Mouse (Mus musculus) WW6 (cell line): ENCODE measurements at regions not wholly inside any gene's neighbourhood (a gene's known extent, or its start where the extent isn't known, plus 50 kb on each side); places are given as distances from the start of the nearest gene placed in this dataset.

Source experiments
- DNase-seq: peaks from one replicate; pipeline ENCODE4 v3.0.0-alpha.2; 2013; ENCODE audit warnings: low read depth, low spot score

DNA sequence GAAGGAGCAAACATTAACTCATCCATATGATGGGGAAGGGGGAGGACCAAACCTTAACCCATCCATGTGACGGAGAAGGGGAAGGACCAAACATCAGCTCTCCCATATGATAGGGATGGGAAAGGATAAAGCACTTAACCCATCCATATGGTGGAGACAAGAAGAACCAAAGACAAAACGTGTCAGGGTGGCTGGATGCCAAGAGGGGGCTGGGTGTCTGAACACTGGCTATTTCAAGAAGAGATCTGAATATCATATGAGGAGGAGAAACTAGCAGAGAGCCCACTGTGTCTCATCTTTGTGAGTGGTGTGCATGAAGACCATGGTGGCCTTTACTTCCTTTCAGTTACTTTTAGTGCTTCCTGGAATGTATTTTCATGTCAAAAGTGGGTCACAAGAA is 207.0 kb downstream of the Rplp1 start:
- no peak for DNase-seq

DNA sequence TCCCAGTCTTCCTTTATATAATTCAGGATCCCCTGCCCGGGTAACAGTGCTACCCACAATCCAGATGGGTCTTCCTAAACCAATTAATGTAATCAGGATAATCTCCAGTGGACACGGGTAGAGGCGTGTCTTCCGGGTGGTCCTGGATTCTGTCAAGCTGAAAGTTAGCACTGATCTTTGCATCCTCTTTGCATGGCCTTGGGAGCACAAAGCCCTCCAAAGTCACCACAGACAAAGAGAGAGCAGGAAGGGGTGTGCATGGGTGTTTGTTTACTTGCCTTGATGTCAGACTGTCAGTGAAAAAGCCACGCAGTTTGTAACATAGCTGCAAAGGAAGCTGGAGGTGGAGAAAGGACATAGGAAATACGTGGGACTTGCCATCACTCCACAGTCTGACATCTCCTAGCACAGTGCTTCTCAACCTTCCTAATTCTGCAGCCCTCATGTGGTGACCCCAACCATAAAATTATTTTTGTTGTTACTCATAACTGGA is 208.0 kb downstream of the Rplp1 start:
- DNase-seq, result no peak

DNA sequence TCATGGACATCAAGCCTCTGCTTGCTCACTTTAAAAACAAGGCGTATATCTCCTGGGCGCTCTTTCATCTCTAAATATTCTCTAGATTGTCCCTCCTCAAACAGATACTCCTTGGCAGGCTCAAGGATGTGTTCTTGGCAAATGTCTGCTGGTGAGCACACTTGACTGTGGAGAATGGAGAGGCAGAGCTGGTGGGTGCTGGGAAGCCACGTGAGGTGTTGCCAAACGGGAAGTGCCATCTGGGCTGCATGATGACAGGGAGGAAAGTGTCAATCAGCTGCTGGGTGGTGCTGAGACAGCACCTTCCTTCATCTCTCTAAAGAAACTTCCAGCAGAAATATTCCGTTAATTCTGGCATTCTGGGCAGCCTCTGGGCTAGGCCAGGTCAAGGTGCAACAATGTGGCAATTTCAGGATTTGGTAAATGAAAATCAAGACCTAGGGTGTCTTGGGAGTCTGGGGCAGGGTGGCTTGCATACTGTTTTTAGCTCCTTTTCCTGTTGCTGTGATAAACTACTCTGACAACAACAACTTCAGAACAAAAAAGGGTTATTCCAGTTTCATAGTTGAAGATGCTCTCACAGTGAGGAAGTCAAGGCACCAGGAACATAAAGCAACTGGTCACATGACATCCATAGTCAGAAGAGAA is 208.6 kb downstream of the Rplp1 start:
- no peak for DNase-seq

DNA sequence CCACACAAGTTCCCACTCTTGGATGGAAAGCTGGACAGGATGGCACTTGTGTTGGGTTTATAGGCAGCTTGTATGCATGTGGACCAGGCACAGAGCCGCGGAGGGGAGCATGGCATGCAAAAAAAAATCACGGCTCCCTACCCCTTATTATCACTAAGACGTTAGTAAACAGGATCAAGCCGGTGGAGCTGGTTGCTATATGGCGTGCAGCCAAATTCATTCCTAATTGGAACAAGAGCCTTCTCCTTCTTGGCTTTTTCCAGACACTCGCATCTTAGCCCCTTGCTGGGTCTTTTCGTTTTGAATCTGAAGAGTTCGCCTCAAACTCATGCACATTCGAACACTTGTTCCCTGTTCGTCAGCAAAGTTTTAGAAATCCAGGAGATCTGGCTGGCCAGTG is 211.0 kb downstream of the Rplp1 start:
- no peak for DNase-seq

DNA sequence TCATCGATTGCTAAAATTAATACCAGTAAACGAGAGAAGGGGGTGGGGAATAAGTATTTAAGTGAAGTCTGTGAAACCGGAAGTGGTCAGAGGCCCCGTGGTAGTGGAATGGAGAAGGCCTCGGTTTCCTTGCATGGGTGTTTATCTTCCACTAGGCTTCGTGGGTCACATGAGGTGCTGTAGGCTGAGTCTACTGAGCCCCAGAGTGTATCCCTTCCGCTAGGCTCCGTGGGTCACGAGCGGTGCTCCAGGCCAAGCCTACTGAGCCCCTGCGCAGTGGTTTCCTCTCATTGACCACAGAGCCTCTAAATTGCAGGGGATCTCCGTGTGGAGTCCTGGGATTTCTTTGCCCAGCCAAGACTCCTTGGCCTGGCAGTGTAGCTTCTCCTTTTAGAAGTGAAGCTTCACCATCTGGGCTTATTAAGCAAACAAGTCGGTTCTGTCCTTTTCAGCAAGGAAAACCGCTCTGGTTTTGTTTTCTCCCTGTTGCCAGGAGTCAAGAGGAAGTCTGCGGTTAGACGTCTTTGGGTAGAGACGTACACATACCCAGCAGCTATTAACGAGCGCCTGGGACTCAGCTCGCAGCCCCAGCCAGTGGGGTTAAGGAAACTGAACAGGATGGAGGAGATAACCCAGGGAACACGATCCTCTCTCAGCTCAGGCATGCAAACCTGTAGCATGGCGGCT is 211.9 kb downstream of the Rplp1 start:
- no peak for DNase-seq

DNA sequence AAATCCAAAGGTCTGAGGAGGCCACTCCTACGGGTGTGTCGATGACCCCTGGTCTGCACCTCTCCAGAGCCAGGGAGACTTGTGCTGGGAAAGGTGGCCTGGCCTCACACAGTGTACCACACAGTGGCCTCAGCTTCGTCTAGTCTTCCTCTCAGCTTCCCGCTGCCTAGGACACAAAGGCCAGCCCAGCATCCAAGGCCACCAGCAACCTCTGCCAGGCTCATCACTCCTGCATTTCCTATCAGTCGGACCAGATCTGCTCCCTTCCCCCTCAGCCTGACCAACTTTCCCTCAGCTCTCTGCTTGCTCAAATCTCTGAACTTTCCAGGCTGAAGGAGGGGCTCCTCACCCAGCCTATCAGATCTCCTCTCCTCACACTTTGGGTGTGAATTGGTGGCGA is 213.8 kb downstream of the Rplp1 start:
- no peak for DNase-seq

DNA sequence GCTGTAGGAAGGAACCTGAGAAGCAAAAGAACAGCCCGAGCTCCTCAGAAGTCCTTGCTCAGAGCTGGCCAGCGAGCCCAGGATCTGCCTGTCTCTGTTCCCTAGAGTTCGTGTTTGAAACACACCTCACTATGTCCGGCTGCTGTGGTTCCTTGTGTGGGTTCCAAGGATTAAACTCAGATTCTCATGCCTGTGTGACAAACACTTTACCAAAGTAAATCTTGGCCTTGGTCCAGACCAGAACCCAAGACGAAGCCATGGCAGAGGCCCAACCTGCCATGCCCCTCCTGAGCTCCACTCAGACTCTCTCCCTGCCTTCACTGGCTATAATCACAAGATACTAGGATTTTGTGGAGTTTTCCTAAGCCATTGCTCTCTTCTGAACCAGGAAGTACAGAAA is 214.7 kb downstream of the Rplp1 start:
- no peak for DNase-seq

DNA sequence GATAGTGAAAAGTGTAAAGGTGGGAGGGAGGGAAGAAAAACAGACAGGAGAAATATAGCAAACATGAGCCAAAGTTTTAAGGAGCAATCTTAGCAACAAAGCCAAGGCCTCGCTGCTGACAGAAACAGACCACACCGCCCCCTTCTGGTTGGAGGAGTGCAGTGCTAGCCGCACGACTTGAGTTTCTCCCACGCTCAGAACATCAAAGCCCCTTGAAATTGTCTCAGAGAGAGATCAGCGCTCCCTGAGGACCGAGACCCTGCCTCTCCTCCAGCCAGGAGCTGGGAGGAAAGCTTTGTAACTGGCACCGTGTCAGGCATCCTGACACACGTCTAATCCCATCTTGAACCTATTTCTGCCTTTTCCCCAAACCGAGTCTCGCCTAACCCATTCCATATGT is 216.4 kb downstream of the Rplp1 start:
- peak; percentile 42 for DNase-seq

DNA sequence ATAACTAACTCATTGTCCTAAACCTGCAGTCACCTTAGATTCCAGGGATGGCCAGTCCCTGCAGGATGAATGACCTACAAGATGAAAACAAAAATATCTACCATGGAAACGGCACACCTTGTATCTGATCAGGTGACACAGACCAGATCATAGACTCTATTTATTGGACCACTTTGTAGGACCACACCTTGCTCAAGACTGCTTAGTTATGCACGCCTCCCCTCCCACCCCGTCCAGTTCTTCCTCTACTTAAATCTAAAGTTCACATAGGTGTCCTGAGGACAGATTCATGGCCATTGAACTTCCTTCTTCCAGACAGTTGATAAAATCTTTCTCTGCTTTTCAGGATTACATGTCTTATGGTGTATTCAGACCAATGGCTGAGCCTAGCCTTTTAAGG is 217.5 kb downstream of the Rplp1 start:
- DNase-seq, result no peak

DNA sequence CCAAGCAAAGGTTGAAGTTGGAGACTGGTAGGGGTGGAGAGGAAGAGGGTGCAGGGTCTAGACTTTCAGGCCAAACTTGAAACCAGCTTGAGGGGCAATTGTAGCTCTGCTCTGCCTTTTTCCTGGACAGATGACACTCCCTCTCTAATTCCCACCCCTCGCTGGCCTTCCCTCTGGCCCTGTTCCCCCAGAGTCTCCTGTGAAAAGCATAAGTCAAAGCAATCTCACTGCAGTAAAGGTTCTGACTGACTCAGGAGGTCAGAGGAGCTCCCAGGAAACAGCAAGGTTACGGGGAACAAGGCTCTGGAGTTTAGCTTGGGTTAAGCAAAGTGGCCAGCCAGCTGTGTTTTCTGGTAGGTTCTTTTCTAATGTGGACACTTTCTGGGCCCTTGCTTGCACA is 218.5 kb downstream of the Rplp1 start:
- DNase-seq, result no peak

DNA sequence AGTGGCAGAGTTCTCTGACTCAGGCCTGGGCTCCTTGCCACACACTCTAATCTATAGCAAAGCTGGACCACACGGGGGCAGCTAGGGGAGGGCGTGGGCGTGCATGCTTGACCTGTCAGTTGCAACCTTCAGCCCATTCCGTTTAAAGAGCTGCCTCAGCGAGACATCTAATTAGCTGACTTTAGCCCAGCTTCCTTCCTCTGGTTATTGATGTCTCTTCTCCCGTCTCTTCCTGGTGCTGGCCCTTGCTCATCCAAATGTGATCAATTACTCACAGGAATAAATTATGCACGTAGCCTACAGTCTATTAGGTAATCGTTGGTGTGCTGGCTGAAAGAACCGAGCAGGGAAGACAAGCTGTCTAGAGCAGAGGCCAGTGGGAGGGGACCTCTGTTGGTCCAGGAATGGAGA is 219.0 kb downstream of the Rplp1 start:
- DNase-seq, result no peak

DNA sequence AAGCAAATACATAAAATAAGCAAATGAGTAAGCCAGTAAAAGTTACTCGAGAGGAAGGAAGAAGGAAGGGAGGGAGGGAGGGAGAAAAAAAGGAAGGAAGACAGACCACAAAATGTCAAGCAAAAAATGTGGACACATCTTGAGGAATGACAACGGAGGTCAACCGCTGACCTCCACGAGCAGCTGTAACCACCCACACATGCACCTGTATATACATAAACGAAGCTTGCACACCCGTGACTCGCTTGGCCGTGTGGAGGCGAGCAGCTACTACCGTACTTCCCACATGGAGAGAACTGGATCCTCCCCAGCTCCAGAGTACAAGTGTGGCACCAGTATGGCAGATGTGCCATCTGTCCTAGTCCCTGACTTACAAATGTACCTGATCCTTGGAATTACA is 220.1 kb downstream of the Rplp1 start:
- DNase-seq, result no peak

DNA sequence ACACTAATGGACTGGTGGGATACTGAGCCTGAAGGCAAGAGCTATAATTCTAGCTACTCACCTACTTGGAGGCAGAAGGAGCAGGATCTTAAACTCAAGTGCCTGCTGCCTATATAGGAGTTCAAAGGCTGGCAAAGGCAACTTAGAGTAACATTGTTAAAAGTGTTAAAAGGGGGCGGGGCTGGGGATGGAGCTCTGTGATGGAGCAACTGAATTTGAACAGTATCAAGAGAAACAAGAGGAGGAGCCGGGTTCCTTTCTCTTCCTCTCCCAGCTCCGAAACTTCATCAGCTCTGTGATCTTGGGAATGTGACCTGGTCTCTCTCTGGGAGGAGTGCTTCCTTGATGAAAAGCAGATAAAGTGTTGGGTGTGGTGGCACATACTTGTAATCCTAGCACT is 223.6 kb downstream of the Rplp1 start:
- DNase-seq, result no peak

DNA sequence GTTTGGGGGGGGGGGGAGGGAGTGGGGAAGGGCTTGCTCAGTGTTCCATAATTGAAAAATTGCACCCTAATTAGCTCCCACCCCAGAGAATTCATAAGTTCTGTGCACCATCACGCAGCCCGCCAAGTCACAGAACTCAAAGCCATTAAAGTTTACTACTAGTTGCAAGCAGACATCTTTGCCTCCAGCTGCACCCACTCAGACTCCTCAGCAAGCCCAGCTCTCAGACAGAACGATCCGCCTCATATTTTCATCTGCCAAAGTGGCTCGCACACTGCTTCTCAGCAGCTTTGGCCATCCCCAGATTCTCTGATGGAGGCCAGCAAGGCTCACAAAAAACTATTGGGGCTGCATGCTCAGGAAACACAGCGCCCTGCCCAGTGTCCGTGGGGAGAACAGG is 224.4 kb downstream of the Rplp1 start:
- no peak for DNase-seq

DNA sequence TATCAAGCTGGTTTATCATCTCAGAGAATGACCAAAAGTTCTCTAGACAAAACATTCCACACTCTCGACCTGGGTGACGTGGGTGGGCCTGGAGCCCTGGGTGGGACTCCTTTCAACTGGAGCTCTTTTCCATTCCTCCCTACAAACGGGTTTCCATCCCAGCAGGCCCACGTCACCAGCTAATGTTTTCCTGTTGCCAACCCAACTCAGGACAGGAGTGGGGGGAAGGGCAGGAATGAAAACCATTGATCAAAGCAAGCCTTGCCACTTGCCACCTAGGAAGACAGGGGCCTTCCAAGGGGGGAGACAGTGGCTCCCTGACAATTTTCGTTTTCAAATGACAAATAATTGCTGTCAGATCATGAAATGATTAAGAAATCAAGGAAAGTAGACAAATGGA is 224.8 kb downstream of the Rplp1 start:
- no peak for DNase-seq

DNA sequence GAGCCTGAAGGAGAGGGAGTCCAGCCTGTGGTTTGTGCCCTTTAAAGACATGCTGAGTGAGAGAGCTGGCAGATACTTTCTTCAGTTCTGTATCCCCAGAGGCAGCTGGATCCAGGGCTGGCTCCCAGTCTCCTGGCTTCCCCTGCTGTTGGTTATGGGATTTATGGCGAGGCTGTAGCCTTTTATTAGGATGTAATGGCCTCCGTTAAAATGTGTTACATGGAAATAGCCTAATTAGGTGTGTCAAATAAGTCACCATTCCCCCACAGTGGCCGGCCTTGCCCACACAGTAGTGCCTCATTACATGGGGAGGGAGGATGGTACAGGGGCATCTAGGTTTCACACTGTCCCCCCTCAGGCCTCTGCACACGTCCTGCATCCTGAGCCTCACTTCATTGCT is 230.8 kb downstream of the Rplp1 start:
- DNase-seq, result no peak

DNA sequence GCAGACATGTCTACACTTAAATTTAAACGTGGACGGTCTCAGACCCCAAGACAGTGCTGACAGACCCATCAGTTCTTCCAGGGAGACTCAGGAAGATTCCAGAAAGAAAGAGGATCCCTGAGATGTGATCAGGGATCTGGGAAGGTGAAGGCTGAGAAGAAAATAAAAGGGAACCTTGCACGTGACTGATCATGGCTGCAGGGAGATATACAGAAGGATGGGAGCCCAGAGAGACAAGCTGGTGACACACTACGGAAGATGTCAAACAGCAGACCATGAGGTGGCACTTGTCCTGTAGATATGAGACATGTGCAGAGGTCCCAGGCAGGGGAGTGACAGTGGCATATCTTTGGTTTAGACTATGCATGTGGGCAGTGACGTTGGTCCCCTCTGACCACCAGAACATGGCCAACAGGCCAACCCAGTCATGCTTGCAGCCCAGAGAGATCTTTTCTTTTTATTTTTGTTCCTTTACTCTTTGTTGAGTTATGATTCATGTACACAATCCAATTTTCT is 231.5 kb downstream of the Rplp1 start:
- DNase-seq, result no peak

DNA sequence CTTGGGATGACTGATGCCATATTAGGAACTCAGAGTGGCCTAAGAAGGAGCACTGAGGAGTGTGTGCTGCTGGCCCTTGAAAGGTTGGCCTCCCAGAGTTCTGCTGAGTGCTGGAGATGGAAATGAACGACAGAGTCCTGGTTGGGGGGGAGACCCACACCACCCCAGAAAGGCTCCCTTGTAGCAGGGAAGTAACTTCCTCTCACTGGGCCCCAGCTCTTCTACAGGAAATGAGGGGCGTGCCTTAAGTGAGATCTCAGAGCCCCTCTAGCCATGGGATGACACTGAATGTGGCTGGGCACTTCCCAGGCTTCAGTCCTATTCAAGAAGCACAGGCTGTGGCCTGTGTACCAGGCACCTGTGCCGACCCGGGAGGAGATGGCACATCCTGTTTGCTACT is 232.0 kb downstream of the Rplp1 start:
- no peak for DNase-seq

DNA sequence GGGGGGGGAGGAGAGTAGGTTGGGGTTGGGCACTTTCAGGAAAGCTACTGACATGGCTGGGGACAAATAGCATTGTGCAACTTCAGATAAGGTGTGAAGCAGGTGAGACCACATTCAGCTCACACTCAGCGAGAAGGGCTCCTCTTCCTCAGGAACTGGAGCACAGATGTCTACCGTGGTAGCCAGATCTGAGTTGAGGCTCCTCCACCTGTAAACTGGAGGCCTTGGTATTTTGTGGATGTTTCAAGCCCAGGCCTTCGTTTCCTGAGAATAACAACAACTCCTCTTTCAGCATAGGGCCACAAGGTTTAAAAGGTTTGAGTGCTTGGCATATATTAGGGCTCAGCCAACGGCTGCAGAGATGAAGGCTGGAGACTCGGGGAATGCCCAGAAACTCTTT is 232.9 kb downstream of the Rplp1 start:
- no peak for DNase-seq

DNA sequence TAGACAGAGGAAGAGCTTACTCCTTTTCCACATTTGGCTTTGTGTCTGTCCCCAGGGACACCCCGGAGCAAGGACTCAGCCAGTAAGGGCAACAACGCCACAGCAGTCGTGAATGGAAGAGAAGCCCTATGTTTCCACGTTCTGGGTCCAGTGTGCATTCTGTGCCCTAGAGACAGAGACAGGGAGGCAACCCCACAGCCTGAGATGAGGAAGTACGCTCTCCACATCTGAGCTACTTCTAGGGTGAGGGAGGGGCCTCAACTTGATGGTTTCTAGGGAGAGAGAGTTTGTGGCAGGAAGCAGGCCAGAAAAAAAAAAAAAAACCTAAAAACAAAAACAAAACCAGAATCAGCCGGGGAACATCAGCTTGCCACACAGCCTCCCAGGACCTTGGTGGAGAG is 233.4 kb downstream of the Rplp1 start:
- DNase-seq, result no peak

DNA sequence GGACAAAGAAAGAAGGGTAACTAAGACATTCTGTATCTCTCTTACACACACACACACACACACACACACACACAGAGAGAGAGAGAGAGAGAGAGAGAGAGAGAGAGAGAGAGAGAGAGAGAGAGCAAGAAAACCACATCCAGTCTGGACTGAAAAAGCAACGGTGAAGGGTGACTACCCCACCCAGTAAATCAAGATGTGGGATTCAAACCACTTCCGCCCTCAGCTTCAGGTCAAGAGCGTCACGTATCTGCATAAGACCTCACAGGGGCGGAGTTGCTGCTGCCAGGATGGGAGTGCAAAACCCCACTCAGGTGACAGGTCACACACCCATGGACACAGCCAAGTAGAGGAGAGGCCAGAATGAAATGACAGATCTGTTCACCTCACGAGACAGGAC is 234.7 kb downstream of the Rplp1 start:
- no peak for DNase-seq

DNA sequence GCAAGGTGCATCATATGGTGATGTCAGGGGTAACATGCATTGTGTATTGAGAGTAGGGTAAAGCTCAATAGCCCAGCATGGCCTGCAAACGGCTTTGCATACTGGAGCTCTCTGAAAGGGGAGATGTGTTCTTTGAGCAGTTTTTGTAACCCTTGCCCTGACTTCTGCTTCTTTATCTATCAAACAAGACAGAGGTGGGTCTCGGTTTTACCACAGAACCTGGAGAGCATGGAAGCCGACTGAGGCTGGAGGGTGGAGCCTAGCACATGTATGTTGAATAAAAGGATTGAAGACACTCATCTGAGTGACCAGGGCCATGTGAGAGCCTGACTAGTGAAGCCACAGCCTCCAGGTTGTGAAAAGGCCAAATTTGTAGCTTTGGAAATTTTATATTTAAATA is 236.7 kb downstream of the Rplp1 start:
- DNase-seq, result no peak

DNA sequence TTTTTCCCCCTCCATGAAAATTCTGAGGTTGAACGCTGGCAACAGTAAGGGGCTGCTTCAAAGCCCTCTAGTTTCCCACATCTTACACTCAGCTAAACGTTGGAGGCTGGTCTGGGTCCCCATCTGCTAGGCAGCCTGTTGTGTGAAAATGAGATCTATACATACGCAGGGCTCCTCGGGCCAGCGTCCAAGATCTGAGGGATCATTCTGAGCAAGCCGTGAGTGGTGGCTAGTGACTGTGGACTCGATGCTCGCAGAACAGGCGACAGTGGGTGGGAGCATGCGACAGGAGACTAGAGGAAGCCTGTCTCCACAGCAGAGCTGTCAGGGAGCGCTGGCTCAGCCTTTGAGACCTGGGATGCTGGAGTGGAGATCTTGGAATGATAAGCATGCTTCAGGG is 237.3 kb downstream of the Rplp1 start:
- no peak for DNase-seq
